Mouse (Mus musculus) limb, embryonic 13.5 days (tissue): ENCODE data around the gene Hpgds. TPM values are rescaled to one million over a fixed set of nuclear protein-coding genes. Genes with fewer than 3 reads are reported as not detected.

Source experiments
- ATAC-seq: fragments of 200-750 bp; cut with Nextera tagmentation; 2 replicates; pipeline ENCODE4 v1.8.0; 2017; ENCODE audit warnings: low read depth, moderate number of reproducible peaks, moderate TSS enrichment; ENCODE audit not compliant: low FRiP score
- H3K27ac ChIP-seq: fragments of 300-500 bp; sonication (generic); 2 replicates; pipeline ENCODE4 v1.5.1; 2015; ENCODE audit warnings: inconsistent platforms, mild to moderate bottlenecking, moderate library complexity
- H3K27me3 ChIP-seq: fragments of 300-500 bp; sonication (generic); 2 replicates; pipeline ENCODE4 v1.6.1; 2015; ENCODE audit warnings: mild to moderate bottlenecking, inconsistent platforms
- H3K36me3 ChIP-seq: fragments of 300-500 bp; sonication (generic); 2 replicates; pipeline ENCODE4 v1.6.1; 2015; ENCODE audit warnings: inconsistent platforms, mild to moderate bottlenecking, moderate library complexity
- H3K4me1 ChIP-seq: fragments of 300-500 bp; sonication (generic); 2 replicates; pipeline ENCODE4 v1.6.1; 2015; ENCODE audit warnings: inconsistent platforms
- H3K4me2 ChIP-seq: fragments of 300-500 bp; sonication (generic); replicated peaks from 2 replicates; pipeline ENCODE4 v1.6.1; 2015; ENCODE audit warnings: inconsistent platforms, mild to moderate bottlenecking, moderate library complexity
- H3K4me3 ChIP-seq: fragments of 300-500 bp; sonication (generic); 2 replicates; pipeline ENCODE4 v1.5.1; 2015; ENCODE audit warnings: moderate library complexity, mild to moderate bottlenecking, inconsistent platforms
- H3K9ac ChIP-seq: fragments of 300-500 bp; sonication (generic); 2 replicates; pipeline ENCODE4 v1.6.1; 2015; ENCODE audit warnings: mild to moderate bottlenecking, inconsistent platforms
- H3K9me3 ChIP-seq: fragments of 300-500 bp; sonication (generic); 2 replicates; pipeline ENCODE4 v1.6.1; 2016; ENCODE audit warnings: inconsistent platforms
- WGBS: fragments of 180-500 bp; shearing (Covaris S2); methylation state at CpG from one replicate; pipeline ENCODE4 v1.1.7; 2015; 5-methylcytosine and 5-hydroxymethylcytosine counted together
- polyA plus RNA-seq: library from polyadenylated mRNA; unstranded; fragments of >200 nt; fragmentation: Nextera tagmentation; extraction: Ambion mirVana; gene quantifications from 2 replicates; pipeline ENCODE4 v1.2.1, GENCODE M21; 2015

The Hpgds gene
- 9.3 and 12.3 TPM in 2 replicates for polyA plus RNA-seq

DNA sequence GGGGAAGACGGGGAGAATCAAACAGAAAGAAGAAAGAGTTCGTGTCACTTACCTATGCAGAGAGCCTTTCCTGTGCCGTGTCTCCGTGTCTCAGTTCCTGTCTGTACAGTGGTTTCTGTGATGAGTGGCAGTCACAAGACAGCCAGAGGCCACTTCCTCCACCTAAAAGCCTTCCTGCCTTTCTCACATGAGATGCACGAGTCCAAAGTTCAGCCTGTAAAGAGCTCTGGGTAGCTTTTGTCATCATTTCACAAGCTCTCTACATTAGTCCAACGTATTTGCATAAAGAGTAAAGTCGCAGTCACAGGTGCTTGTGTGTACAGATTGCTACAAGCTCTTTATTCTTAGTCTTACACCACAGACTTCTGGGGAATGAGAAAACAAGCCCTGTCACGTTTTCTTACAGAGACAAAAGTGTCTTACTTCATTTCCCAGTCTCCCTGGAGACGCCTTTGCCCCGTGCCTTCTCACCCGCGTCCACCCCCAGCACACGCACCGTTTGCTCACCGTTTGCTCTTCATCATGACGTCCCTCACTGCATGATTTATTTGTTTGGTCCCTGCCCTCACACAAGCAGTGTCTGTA lies at the start of gene Hpgds:
Hpgds (minus strand) TSS at position 288 of the 585 bp plus-strand sequence.
- Histone ChIP-seq H3K27me3 (no peaks in the 10 kb centered on the region), H3K4me2 (no peak within 1 kb of the TSS), H3K4me1 (0 out of 2 replicates have a peak, but pooled peaks cover 5% of the 10 kb centered on the region), H3K4me3 (no peak within 1 kb of the TSS), H3K27ac (0 out of 2 replicates have a peak within 1 kb of the TSS, but pooled peaks have one; percentile 15), H3K9ac (no peak within 1 kb of the TSS), H3K36me3 (no peaks in the 10 kb centered on the region), H3K9me3 (no peaks in the 10 kb centered on the region)
- 68% methylated on average over 16 of the region's 16 CpGs for WGBS
- no peak for ATAC-seq

DNA sequence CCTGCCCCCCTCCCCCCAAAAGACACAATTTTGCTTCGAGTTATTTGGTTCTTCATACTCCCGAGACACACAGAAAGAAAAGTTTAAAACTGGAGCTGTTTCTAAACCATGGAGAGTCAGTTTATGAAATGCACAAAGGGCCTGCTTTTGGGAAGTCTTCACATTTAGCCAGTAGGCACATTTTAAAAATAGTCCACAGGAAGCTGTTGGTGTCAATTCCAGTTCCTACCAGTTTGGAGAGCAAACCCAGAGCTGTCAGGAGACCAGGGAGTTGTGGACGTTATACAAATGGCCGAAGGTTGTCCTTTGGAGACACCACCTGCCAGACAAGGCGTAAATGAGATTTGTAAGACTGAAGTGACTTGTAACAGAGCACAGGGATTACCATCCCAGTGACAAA lies 20.3 kb upstream of the Hpgds start:
- ATAC-seq, result no peak
- 45% methylated on average over 5 of the region's 5 CpGs for WGBS
- no peak overlapping the region for H3K27ac ChIP-seq

DNA sequence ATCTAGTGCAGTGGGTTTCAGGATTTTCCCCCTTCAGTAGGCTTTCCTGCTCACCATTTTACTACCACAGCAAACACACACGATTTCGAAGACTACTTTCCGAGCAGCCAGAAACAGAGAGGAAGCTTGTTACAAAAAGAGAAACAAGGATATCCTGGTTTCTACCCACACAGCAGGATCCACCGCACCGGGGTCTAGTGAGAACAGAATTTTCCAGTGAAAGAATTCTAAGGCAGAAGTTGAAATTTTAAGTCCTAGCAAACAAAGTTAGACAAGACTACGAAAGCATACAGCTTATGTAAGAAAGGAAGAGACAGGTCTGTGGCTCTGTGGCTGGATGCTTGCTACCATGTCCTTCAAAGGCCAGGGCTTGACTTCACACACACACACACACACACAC lies 19.4 kb upstream of the Hpgds start:
- Histone ChIP-seq H3K9ac (no peak overlapping the region), H3K4me2 (no peak overlapping the region), H3K27me3 (no peaks in the 10 kb centered on the region), H3K4me1 (no peaks in the 10 kb centered on the region), H3K9me3 (no peaks in the 10 kb centered on the region), H3K27ac (no peak overlapping the region), H3K4me3 (no peak overlapping the region), H3K36me3 (no peaks in the 10 kb centered on the region)
- ATAC-seq, result no peak
- 81% methylated on average over 6 of the region's 6 CpGs for WGBS

More for the DNA sequence above, 20.3 kb upstream of the Hpgds start:
- Histone ChIP-seq H3K36me3 (no peaks in the 10 kb centered on the region), H3K4me2 (no peak overlapping the region), H3K4me3 (no peak overlapping the region), H3K27me3 (no peaks in the 10 kb centered on the region), H3K9ac (no peak overlapping the region), H3K9me3 (no peaks in the 10 kb centered on the region), H3K4me1 (no peaks in the 10 kb centered on the region)

DNA sequence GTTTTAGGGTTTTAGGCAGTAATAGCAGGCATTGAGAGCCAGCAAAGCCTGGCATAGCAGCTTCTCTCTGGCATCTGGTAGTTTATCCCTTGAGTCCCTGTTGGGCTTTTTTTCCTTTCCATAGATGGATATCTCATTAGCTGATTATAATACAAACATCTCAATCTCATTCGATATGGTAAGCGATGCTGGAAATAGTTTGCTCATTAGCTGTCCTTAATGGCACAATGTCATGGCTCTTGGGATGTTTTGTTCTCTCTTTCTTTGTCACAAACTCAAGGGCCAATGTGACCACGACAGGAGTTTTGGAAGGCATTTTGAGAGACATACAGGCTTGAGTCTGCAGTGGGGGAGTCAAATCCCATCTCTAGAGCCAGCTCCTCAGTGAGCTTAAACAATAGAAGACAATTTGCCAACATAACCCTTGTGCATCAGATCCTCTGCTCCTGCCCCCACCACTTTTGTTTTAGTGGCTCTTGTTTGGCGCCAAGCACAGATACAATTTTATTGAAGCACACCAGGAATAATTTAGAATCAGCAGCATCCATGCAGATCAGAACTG lies 14.8 kb upstream of the Hpgds start:
- no peaks in the 10 kb centered on the region for H3K27me3 ChIP-seq
- H3K9me3 ChIP-seq, result no peaks in the 10 kb centered on the region
- H3K36me3 ChIP-seq, result no peaks in the 10 kb centered on the region
- ATAC-seq, result no peak
- H3K9ac ChIP-seq, result no peak overlapping the region
- H3K4me2 ChIP-seq, result no peak overlapping the region
- 86% methylated on average over 4 of the region's 4 CpGs for WGBS
- no peak overlapping the region for H3K4me3 ChIP-seq
- H3K27ac ChIP-seq, result no peak overlapping the region
- H3K4me1 ChIP-seq, result no peaks in the 10 kb centered on the region

DNA sequence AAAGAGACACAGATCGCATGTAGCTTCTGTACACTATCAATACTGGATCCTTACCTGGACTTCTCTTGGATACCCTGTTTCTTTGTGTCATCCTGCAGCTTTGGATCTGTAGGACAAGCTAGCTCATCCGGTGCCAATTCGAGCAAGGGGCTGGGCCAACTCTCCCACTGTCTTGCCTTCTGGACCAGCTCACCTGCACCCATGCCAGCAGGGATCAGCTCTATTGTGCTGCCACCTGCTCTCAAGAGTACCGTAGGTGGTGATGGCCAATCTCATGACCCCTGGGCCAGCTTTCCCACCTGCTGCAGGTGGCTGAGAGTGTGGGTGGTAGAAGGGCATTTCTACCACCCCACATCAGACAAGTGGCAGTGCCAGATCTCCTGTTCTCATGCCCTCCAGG lies 12.3 kb upstream of the Hpgds start:
- WGBS, result 93% methylated on average over 4 of the region's 4 CpGs

DNA sequence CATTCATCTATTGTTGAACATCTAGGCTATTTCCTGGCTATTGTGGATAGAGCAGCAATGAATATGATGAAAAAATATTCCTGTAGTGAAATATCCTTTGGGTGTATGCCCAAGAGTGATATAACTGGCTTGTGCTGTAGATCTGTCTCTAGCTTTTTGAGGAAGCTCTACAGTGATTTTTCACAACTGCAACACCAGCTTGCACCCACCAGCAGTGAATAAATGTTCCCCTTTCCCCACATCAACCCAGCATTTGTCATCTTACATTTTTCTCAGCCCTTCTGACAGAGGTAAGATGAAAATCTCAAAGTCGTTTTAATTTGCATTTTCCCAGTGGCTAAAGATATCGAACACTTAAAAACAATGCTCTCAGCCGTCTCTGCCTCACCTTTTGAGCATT lies 8.9 kb upstream of the Hpgds start:
- no peak overlapping the region for H3K9ac ChIP-seq
- H3K4me2 ChIP-seq, result no peak overlapping the region
- WGBS, result 73% methylated on average over 3 of the region's 3 CpGs
- no peak overlapping the region for H3K4me3 ChIP-seq
- no peak for ATAC-seq
- H3K4me1 ChIP-seq, result no peaks in the 10 kb centered on the region
- H3K36me3 ChIP-seq, result no peaks in the 10 kb centered on the region
- H3K27me3 ChIP-seq, result no peaks in the 10 kb centered on the region
- no peaks in the 10 kb centered on the region for H3K9me3 ChIP-seq
- H3K27ac ChIP-seq, result no peak overlapping the region

More for the DNA sequence above, 12.3 kb upstream of the Hpgds start:
- Histone ChIP-seq H3K27me3 (no peaks in the 10 kb centered on the region), H3K9me3 (no peaks in the 10 kb centered on the region), H3K27ac (no peak overlapping the region), H3K4me2 (no peak overlapping the region), H3K9ac (no peak overlapping the region), H3K4me3 (no peak overlapping the region), H3K36me3 (no peaks in the 10 kb centered on the region), H3K4me1 (no peaks in the 10 kb centered on the region)
- ATAC-seq, result no peak

DNA sequence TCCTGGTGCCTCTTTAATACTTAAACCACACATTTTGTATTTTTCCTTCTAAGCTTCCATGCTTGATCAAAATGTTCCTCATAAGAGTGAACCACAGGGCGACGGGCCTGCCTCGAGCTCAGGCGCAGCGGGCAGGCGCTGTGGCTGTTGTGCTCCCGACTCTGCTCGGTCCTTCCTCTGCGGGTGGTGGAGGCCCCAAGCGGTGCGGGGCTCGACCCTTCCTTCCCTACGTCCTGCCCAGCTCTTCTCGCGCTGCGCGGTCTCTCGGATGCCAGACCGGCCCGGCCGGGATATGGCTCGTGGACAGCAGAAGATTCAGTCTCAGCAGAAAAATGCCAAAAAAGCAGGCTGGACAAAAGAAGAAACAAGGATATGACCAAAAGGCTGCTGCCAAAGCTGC lies 6.0 kb upstream of the Hpgds start:
- Histone ChIP-seq H3K9me3 (no peaks in the 10 kb centered on the region), H3K36me3 (no peaks in the 10 kb centered on the region), H3K4me1 (no peaks in the 10 kb centered on the region), H3K27ac (no peak overlapping the region), H3K9ac (0 out of 2 replicates have a peak overlapping the region, but pooled peaks have one; percentile 26), H3K4me2 (peak overlapping the region; percentile 58), H3K4me3 (peak overlapping the region; percentile 30), H3K27me3 (no peaks in the 10 kb centered on the region)
- 15% methylated on average over 22 of the region's 22 CpGs for WGBS
- ATAC-seq, result no peak

DNA sequence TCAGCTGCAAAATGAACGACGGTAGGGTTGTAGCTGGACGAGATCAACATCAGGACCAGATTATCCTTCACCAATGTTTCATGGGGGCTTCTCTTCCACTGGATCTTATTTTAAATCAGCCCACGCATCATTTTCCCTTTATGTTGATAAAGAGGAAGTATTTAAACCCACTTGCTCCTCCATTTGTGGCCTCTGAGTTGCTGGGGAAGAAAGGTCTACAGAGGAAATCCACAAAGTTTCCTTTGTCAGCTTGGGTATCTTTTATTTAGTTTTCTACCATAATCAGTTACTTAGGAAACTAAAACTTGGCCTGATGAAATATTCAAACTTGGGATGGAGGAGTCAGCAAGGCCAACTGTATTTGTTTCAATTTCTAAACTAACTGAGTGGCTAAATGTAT lies 1.7 kb upstream of the Hpgds start:
- ATAC-seq, result no peak
- Histone ChIP-seq H3K9ac (no peak overlapping the region), H3K4me3 (no peak overlapping the region), H3K9me3 (no peaks in the 10 kb centered on the region), H3K27ac (no peak overlapping the region), H3K36me3 (no peaks in the 10 kb centered on the region), H3K4me2 (no peak overlapping the region), H3K4me1 (no peaks in the 10 kb centered on the region), H3K27me3 (no peaks in the 10 kb centered on the region)
- WGBS, result 83% methylated on average over 4 of the region's 4 CpGs

DNA sequence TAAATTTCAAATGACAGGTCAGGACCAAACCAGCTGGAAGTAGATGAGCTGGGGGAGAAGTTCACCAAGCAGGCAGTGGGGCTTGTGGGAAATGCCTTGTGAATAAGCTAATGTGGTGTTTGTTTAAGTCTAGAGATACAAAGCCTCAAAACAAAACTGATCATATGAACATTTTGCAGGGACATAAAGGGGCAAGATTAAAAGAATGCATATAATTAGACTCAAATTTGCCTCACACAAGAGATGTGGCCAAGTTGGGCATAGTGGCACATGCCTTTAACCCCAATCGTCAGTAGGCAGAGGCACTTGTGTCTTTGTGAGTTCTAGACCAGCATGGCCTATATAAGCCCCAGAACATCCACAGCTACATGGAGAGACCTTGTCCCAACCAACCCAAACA lies 2.4 kb downstream of the Hpgds start:
- no peaks in the 10 kb centered on the region for H3K9me3 ChIP-seq
- H3K27ac ChIP-seq, result no peak overlapping the region
- no peak overlapping the region for H3K4me2 ChIP-seq
- peaks cover 9% of the 10 kb centered on the region; the same call in 1 of the 2 replicates for H3K4me1 ChIP-seq
- ATAC-seq, result no peak
- H3K4me3 ChIP-seq, result no peak overlapping the region
- H3K9ac ChIP-seq, result no peak overlapping the region
- no peaks in the 10 kb centered on the region for H3K27me3 ChIP-seq
- 86% methylated on average over 1 of the region's 1 CpGs for WGBS
- H3K36me3 ChIP-seq, result no peaks in the 10 kb centered on the region

DNA sequence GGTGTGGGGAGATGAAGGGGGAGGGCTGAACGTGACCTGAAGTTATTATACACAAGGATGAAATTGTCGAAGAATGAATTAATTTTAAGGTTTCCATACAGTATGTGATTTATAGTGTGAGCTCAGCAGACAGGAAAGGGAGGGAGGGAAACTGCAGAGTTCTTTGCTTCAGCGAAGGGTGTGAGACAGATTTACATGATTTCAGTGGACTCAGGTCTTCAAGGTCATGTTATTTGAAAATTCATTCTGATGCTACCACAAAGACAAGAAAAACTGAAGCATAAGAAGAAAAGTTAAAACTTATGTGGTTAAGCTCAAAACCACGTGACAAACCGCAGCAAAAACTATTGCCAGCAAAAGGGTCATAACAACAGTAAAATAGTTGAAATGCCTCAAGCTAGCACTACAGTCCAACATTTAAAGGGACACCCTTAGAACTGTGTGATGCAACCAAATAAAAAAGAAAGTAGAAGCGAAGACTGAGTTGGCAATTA lies 3.9 kb downstream of the Hpgds start:
- WGBS, result 67% methylated on average over 6 of the region's 6 CpGs
- Histone ChIP-seq H3K9me3 (no peaks in the 10 kb centered on the region), H3K9ac (no peak overlapping the region), H3K27ac (no peak overlapping the region), H3K27me3 (no peaks in the 10 kb centered on the region), H3K4me3 (no peak overlapping the region), H3K4me2 (no peak overlapping the region), H3K36me3 (no peaks in the 10 kb centered on the region), H3K4me1 (peaks cover 9% of the 10 kb centered on the region; the same call in 1 of the 2 replicates)
- no peak for ATAC-seq

DNA sequence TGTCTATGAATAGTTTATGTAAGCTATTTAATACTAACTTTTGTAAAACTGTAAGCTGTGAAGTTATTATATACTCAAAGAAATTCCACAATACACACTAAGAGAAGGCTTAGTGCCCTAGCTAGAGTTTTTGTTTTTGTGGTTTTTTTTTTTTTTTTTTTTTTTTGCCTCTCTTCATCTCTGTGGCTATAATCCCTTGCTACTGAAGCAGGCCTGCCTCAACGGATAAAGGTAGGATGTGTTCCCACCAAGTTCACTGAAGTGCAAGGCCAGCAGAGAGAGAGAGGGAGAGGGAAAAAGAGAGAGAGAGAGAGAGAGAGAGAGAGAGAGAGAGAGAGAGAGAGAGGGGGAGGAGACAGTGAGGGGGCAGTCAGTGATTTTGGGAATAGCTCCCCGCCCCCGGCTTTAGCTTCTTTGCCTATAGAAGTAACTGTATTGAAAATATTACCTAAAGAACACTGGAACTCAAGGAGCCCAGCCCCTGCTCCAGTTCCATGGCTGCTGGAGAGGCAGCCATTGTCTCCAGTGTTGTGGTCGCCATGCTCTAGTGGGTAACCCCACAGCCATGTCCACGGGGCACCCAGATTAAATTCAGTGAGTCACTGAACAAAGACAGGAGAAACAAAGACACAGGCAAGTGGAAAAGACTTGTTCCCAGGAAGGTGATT lies 4.5 kb downstream of the Hpgds start:
- Histone ChIP-seq H3K9ac (no peak overlapping the region), H3K4me2 (no peak overlapping the region), H3K4me1 (peaks cover 9% of the 10 kb centered on the region; the same call in 1 of the 2 replicates), H3K4me3 (no peak overlapping the region), H3K27me3 (no peaks in the 10 kb centered on the region), H3K9me3 (no peaks in the 10 kb centered on the region), H3K27ac (no peak overlapping the region), H3K36me3 (no peaks in the 10 kb centered on the region)
- no peak for ATAC-seq
- 66% methylated on average over 5 of the region's 5 CpGs for WGBS

DNA sequence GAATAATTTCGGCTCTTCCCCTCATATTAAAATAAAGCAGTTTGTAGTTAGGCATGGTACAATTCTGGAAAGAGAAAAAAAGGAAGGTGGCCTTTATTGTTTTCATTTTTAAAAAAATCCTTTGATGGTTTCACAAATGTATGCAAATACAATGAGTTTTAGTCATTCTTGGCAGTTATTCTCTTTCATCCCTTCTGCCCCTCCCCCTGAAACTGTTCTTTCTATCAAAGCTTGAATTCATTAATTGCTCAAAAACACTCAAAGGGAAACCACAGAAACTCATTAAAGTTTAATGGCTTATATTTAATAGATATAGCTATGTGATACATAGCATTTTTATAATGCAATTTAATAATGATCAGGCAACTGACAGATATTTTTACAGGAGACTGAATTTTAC lies 6.5 kb downstream of the Hpgds start:
- Histone ChIP-seq H3K27me3 (no peaks in the 10 kb centered on the region), H3K4me1 (peaks cover 9% of the 10 kb centered on the region; the same call in 1 of the 2 replicates), H3K36me3 (no peaks in the 10 kb centered on the region), H3K9me3 (no peaks in the 10 kb centered on the region), H3K4me3 (no peak overlapping the region), H3K27ac (no peak overlapping the region), H3K9ac (no peak overlapping the region), H3K4me2 (no peak overlapping the region)
- ATAC-seq, result no peak
- WGBS, result 91% methylated on average over 1 of the region's 1 CpGs
